Mouse (Mus musculus): Measurements from ENCODE around the gene Chkb. TPM values are rescaled to one million over a fixed set of nuclear protein-coding genes. Genes with fewer than 3 reads are reported as not detected.

Gene Chkb
- polyA plus RNA-seq (2012; rRNA removed) = 92.0 and 99.8 TPM in 2 replicates

- Histone ChIP-seq H3K27me3 (ENCODE audit: control insufficient read depth, insufficient read depth, low read length) (no peaks in the 10 kb centered on the region), H3K4me1 (replicated peaks; ENCODE audit: control insufficient read depth, insufficient read depth, low read length) (peaks cover 16% of the 10 kb centered on the region), H3K27ac (ENCODE audit: control insufficient read depth, insufficient read depth, low read length) (peak within 1 kb of the TSS; percentile 87), H3K4me3 (ENCODE audit: control insufficient read depth, insufficient read depth, low read length) (peak within 1 kb of the TSS; percentile 82), H3K36me3 (ENCODE audit: control insufficient read depth, insufficient read depth, low read length) (peaks cover 7% of the 10 kb centered on the region; the same call in 1 of the 2 replicates)
- TF ChIP-seq CTCF (IDR thresholded peaks at IDR 0.05; ENCODE audit: borderline replicate concordance, control insufficient read depth, extremely low read depth, insufficient read depth, low read length, poor library complexity) = peak; percentile 54; the same call in 1 of the 2 replicates
- TF ChIP-seq POLR2A (IDR thresholded peaks at IDR 0.05; ENCODE audit: control insufficient read depth, extremely low read depth, insufficient read depth, low read length, poor library complexity) = peak; percentile 87; the same call in 1 of the 2 replicates
- DNase-seq = peak; percentile 91
- WGBS = under 1% methylated on average over 70 of the region's 70 CpGs
Measured at GRCm38 (mm10) chr15:89429352-89430221, at the start of gene Chkb, which contains the start of the genes C730034F03Rik and Gm44502. Chkb (minus strand) TSS chr15:89429908. C730034F03Rik (plus strand) TSS chr15:89429589. Gm44502 (minus strand) TSS chr15:89429696.

GRCm38 (mm10) chr15:89478622-89479021 is 48.9 kb upstream of the Chkb start:
- H3K36me3 ChIP-seq (ENCODE audit: control insufficient read depth, insufficient read depth, low read length) = no peaks in the 10 kb centered on the region
- DNase-seq = no peak
- no peaks in the 10 kb centered on the region for H3K27me3 ChIP-seq (ENCODE audit: control insufficient read depth, insufficient read depth, low read length)
- H3K4me3 ChIP-seq (ENCODE audit: control insufficient read depth, insufficient read depth, low read length) = no peak overlapping the region
- H3K27ac ChIP-seq (ENCODE audit: control insufficient read depth, insufficient read depth, low read length) = no peak overlapping the region
- TF ChIP-seq POLR2A (IDR thresholded peaks at IDR 0.05; ENCODE audit: control insufficient read depth, extremely low read depth, insufficient read depth, low read length, poor library complexity) = no peak
- no peak for TF ChIP-seq CTCF (IDR thresholded peaks at IDR 0.05; ENCODE audit: borderline replicate concordance, control insufficient read depth, extremely low read depth, insufficient read depth, low read length, poor library complexity)
- H3K4me1 ChIP-seq (replicated peaks; ENCODE audit: control insufficient read depth, insufficient read depth, low read length) = peaks cover 16% of the 10 kb centered on the region
- 93% methylated on average over 3 of the region's 3 CpGs for WGBS

DNA sequence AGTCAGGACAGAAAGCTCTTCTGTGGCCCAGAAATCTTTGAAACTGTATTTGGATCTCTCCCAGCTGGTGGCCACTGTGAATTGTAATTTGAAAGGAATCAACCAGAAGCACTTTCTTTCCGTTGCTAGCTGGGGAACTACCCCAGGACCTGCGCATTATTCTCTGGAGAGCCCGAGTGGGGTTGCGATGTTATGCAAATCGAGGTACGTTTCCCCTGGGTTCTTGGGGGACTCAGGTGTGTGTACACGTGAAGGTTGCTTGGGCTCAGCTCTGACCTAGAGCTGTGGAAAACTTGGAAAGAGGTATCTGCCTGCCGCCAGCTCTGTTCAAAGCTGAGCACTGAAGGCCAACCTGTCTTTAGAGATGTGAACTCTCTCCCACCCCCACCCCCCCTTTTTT is 48.1 kb upstream of the Chkb start:
- Histone ChIP-seq H3K36me3 (ENCODE audit: control insufficient read depth, insufficient read depth, low read length) (no peaks in the 10 kb centered on the region), H3K27me3 (ENCODE audit: control insufficient read depth, insufficient read depth, low read length) (no peaks in the 10 kb centered on the region), H3K27ac (ENCODE audit: control insufficient read depth, insufficient read depth, low read length) (no peak overlapping the region), H3K4me3 (ENCODE audit: control insufficient read depth, insufficient read depth, low read length) (no peak overlapping the region), H3K4me1 (replicated peaks; ENCODE audit: control insufficient read depth, insufficient read depth, low read length) (peaks cover 16% of the 10 kb centered on the region)
- 87% methylated on average over 8 of the region's 8 CpGs for WGBS
- DNase-seq = no peak
- TF ChIP-seq CTCF (IDR thresholded peaks at IDR 0.05; ENCODE audit: borderline replicate concordance, control insufficient read depth, extremely low read depth, insufficient read depth, low read length, poor library complexity) (no peak), POLR2A (IDR thresholded peaks at IDR 0.05; ENCODE audit: control insufficient read depth, extremely low read depth, insufficient read depth, low read length, poor library complexity) (no peak)

- 0 out of 2 replicates have a peak within 1 kb of the TSS, but pooled peaks have one; percentile 1 for H3K27ac ChIP-seq (ENCODE audit: control insufficient read depth, insufficient read depth, low read length)
- 87% methylated on average over 9 of the region's 9 CpGs for WGBS
- TF ChIP-seq CTCF (IDR thresholded peaks at IDR 0.05; ENCODE audit: borderline replicate concordance, control insufficient read depth, extremely low read depth, insufficient read depth, low read length, poor library complexity) = no peak
- no peak for TF ChIP-seq POLR2A (IDR thresholded peaks at IDR 0.05; ENCODE audit: control insufficient read depth, extremely low read depth, insufficient read depth, low read length, poor library complexity)
- no peak for DNase-seq
- H3K36me3 ChIP-seq (ENCODE audit: control insufficient read depth, insufficient read depth, low read length) = no peaks in the 10 kb centered on the region
- no peaks in the 10 kb centered on the region for H3K27me3 ChIP-seq (ENCODE audit: control insufficient read depth, insufficient read depth, low read length)
- peaks cover 16% of the 10 kb centered on the region for H3K4me1 ChIP-seq (replicated peaks; ENCODE audit: control insufficient read depth, insufficient read depth, low read length)
- peak within 1 kb of the TSS; percentile 85 for H3K4me3 ChIP-seq (ENCODE audit: control insufficient read depth, insufficient read depth, low read length)
Measured at GRCm38 (mm10) chr15:89477091-89477491, 47.4 kb upstream of the Chkb start, which contains the start of gene Arsa. Arsa (minus strand) TSS chr15:89477425.

DNA sequence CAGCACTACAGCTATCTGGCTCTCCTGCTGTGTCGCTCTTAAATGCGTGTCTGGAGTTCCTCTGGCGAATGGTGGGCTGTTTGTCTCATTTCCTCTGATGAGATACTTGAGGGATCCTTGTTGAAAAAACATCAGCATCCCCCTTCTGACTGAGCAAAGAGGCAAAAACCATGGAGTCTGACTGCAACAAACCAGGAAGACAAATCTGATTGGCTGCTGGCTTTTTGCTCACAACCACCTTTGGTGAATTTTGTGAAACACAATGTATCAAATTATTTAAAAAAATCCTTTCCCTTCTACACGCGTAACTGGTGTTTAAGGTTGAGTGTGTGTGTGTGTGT is 46.7 kb upstream of the Chkb start:
- Histone ChIP-seq H3K36me3 (ENCODE audit: control insufficient read depth, insufficient read depth, low read length) (no peaks in the 10 kb centered on the region), H3K4me3 (ENCODE audit: control insufficient read depth, insufficient read depth, low read length) (peak overlapping the region; percentile 85), H3K4me1 (replicated peaks; ENCODE audit: control insufficient read depth, insufficient read depth, low read length) (peaks cover 16% of the 10 kb centered on the region), H3K27ac (ENCODE audit: control insufficient read depth, insufficient read depth, low read length) (0 out of 2 replicates have a peak overlapping the region, but pooled peaks have one; percentile 1), H3K27me3 (ENCODE audit: control insufficient read depth, insufficient read depth, low read length) (no peaks in the 10 kb centered on the region)
- WGBS = under 1% methylated on average over 5 of the region's 5 CpGs
- no peak for TF ChIP-seq CTCF (IDR thresholded peaks at IDR 0.05; ENCODE audit: borderline replicate concordance, control insufficient read depth, extremely low read depth, insufficient read depth, low read length, poor library complexity)
- no peak for TF ChIP-seq POLR2A (IDR thresholded peaks at IDR 0.05; ENCODE audit: control insufficient read depth, extremely low read depth, insufficient read depth, low read length, poor library complexity)
- peak; percentile 31 for DNase-seq

GRCm38 (mm10) chr15:89475611-89476474 is 46.1 kb upstream of the Chkb start:
- no peaks in the 10 kb centered on the region for H3K27me3 ChIP-seq (ENCODE audit: control insufficient read depth, insufficient read depth, low read length)
- TF ChIP-seq POLR2A (IDR thresholded peaks at IDR 0.05; ENCODE audit: control insufficient read depth, extremely low read depth, insufficient read depth, low read length, poor library complexity) = peak; percentile 70; the same call in 1 of the 2 replicates
- TF ChIP-seq CTCF (IDR thresholded peaks at IDR 0.05; ENCODE audit: borderline replicate concordance, control insufficient read depth, extremely low read depth, insufficient read depth, low read length, poor library complexity) = no peak
- peaks cover 16% of the 10 kb centered on the region for H3K4me1 ChIP-seq (replicated peaks; ENCODE audit: control insufficient read depth, insufficient read depth, low read length)
- peak; percentile 93 for DNase-seq
- H3K36me3 ChIP-seq (ENCODE audit: control insufficient read depth, insufficient read depth, low read length) = no peaks in the 10 kb centered on the region
- H3K27ac ChIP-seq (ENCODE audit: control insufficient read depth, insufficient read depth, low read length) = 0 out of 2 replicates have a peak overlapping the region, but pooled peaks have one; percentile 1
- 11% methylated on average over 44 of the region's 44 CpGs for WGBS
- H3K4me3 ChIP-seq (ENCODE audit: control insufficient read depth, insufficient read depth, low read length) = peak overlapping the region; percentile 85

All from thymus, adult 2 months (tissue).